Mouse (Mus musculus) hematopoietic stem cell, adult 5-6 weeks (primary cell): ENCODE data around the gene Selenom. TPM values are rescaled to one million over a fixed set of nuclear protein-coding genes. Genes with fewer than 3 reads are reported as not detected.
A peak's percentile ranks its signal among the peaks of the same experiment; 100 is the strongest.

Experiments
- ATAC-seq, 2 experiments: fragments of 125-278 bp in 1 of 2; replicated peaks in 1 of 2; 2 replicates each; pipeline ENCODE4 v1.8.0; 2016 to 2017; ENCODE audit warnings: inconsistent platforms in 2 of 2, mild to moderate bottlenecking in 2 of 2, moderate number of reproducible peaks in 2 of 2, low read depth in 1 of 2, moderate TSS enrichment in 1 of 2; ENCODE audit not compliant: low FRiP score in 2 of 2, poor library complexity in 2 of 2, severe bottlenecking in 2 of 2, insufficient read depth in 1 of 2, low TSS enrichment in 1 of 2
- total RNA-seq: library from RNA; stranded (forward); fragments of 172-1452, 232-1000 nt; gene quantifications from 2 replicates; pipeline ENCODE4 v1.2.3, GENCODE M21; 2017

The Selenom gene
- total RNA-seq, 1 experiment from 2014 or later: 4.8 TPM

- 0 out of 4 replicates have a peak, but pooled peaks of 1 of the 2 experiments have one; percentile 13 for ATAC-seq
Measured at GRCm38 (mm10) chr11:3508226-3508625, 6.3 kb upstream of the Selenom start.

GRCm38 (mm10) chr11:3509181-3510085 is 5.1 kb upstream of the Selenom start:
- no peak for ATAC-seq

GRCm38 (mm10) chr11:3510321-3510720 is 4.2 kb upstream of the Selenom start:
- no peak; a peak in 1 of 4 replicates for ATAC-seq

- no peak for ATAC-seq
Measured at GRCm38 (mm10) chr11:3513291-3513690, 1.2 kb upstream of the Selenom start.

GRCm38 (mm10) chr11:3515216-3515615 is 732 bp downstream of the Selenom start:
- no peak for ATAC-seq

GRCm38 (mm10) chr11:3515637-3516036 is 1.2 kb downstream of the Selenom start:
- no peak for ATAC-seq

- no peak for ATAC-seq
Measured at GRCm38 (mm10) chr11:3516121-3516520, 1.6 kb downstream of the Selenom start.

GRCm38 (mm10) chr11:3516859-3517845 is 2.7 kb downstream of the Selenom start:
- peak; percentile 65; a peak in 3 of 4 replicates for ATAC-seq

- ATAC-seq: no peak
Measured at GRCm38 (mm10) chr11:3517846-3518732, 3.6 kb downstream of the Selenom start.

- ATAC-seq: no peak
Measured at GRCm38 (mm10) chr11:3519051-3519726, 4.7 kb downstream of the Selenom start.

GRCm38 (mm10) chr11:3519756-3520398 is 5.4 kb downstream of the Selenom start:
- no peak for ATAC-seq

GRCm38 (mm10) chr11:3520919-3521318 is 6.4 kb downstream of the Selenom start:
- ATAC-seq: no peak

GRCm38 (mm10) chr11:3521339-3522224 is 7.1 kb downstream of the Selenom start:
- ATAC-seq: no peak

GRCm38 (mm10) chr11:3522285-3523000 is 8.0 kb downstream of the Selenom start:
- ATAC-seq: no peak
